Mouse (Mus musculus) myocyte (in vitro differentiated cells): ENCODE results near the gene Gm10837.

Experiments
- CEBPB ChIP-seq: IDR thresholded peaks from 2 replicates; pipeline ENCODE4 v1.6.1; 2011; ENCODE audit warnings: mild to moderate bottlenecking, moderate library complexity; ENCODE audit not compliant: poor library complexity, insufficient read depth, severe bottlenecking
- E2F4 ChIP-seq: IDR thresholded peaks from one replicate; pipeline ENCODE4 v1.6.1; 2011; ENCODE audit warnings: mild to moderate bottlenecking, control low read depth, moderate library complexity; ENCODE audit not compliant: insufficient read depth
- MAX ChIP-seq: IDR thresholded peaks from one replicate; pipeline ENCODE4 v1.6.1; 2011; ENCODE audit warnings: low read depth, mild to moderate bottlenecking, control low read depth
- MYOD1 ChIP-seq, 3 experiments: IDR thresholded peaks; one replicate each; pipeline ENCODE4 v1.6.1; 2011; ENCODE audit warnings: control low read depth in 2 of 3, low read depth in 2 of 3, mild to moderate bottlenecking in 2 of 3, moderate library complexity in 1 of 3; ENCODE audit not compliant: insufficient read length in 2 of 3, control insufficient read depth in 1 of 3
- MYOG ChIP-seq, 3 experiments: IDR thresholded peaks; one replicate each; pipeline ENCODE4 v1.6.1; 2011; ENCODE audit warnings: control low read depth in 2 of 3, low read depth in 2 of 3, mild to moderate bottlenecking in 2 of 3; ENCODE audit not compliant: insufficient read length in 2 of 3, control insufficient read depth in 1 of 3, insufficient read depth in 1 of 3
- POLR2A ChIP-seq: IDR thresholded peaks from one replicate; pipeline ENCODE4 v1.6.1; 2011; ENCODE audit warnings: low read depth, mild to moderate bottlenecking, control low read depth, moderate library complexity; ENCODE audit not compliant: insufficient read length
- POLR2AphosphoS2 ChIP-seq: IDR thresholded peaks from one replicate; pipeline ENCODE4 v1.6.1; 2011; ENCODE audit warnings: low read depth, control low read depth; ENCODE audit not compliant: insufficient read length
- REST ChIP-seq: IDR thresholded peaks from one replicate; pipeline ENCODE4 v1.6.1; 2011; ENCODE audit warnings: mild to moderate bottlenecking, control low read depth, moderate library complexity; ENCODE audit not compliant: insufficient read depth, insufficient read length
- TCF12 ChIP-seq: IDR thresholded peaks from one replicate; pipeline ENCODE4 v1.6.1; 2011; ENCODE audit warnings: mild to moderate bottlenecking, control low read depth; ENCODE audit not compliant: poor library complexity, insufficient read depth, severe bottlenecking

GRCm38 (mm10) chr14:122461966-122462365 lies 28.4 kb upstream of the Gm10837 start:
- TF ChIP-seq MAX (no peak), POLR2A (no peak), POLR2AphosphoS2 (no peak), E2F4 (no peak), TCF12 (no peak), CEBPB (no peak), MYOD1 (IDR thresholded peaks at IDR 0.05; ENCODE audit: control insufficient read depth in 1 of 3, insufficient read length in 2 of 3, low read depth in 2 of 3) (no peak), MYOG (IDR thresholded peaks at IDR 0.05; ENCODE audit: control insufficient read depth in 1 of 3, insufficient read depth in 1 of 3, insufficient read length in 2 of 3, low read depth in 2 of 3) (no peak), REST (no peak)
